Mouse (Mus musculus) left cerebral cortex, adult 2 months (tissue): ENCODE results near the gene Ap3d1. TPM values are rescaled to one million over a fixed set of nuclear protein-coding genes. Genes with fewer than 3 reads are reported as not detected.

Source experiments
- DNase-seq, 2 experiments: peaks; one replicate each; pipeline ENCODE4 v3.0.0; 2021 to 2022; ENCODE audit warnings: low spot score in 2 of 2, mixed read lengths in 1 of 2; ENCODE audit errors: extremely low spot score in 1 of 2
- H3K27ac ChIP-seq: fragments of 200-600 bp; 2 replicates; pipeline ENCODE4 v1.8.1; 2022
- H3K4me3 ChIP-seq: fragments of 200-600 bp; 2 replicates; pipeline ENCODE4 v1.8.1; 2022
- CTCF ChIP-seq: fragments of 200-600 bp; IDR thresholded peaks from 2 replicates; pipeline ENCODE4 v1.8.1; 2022; ENCODE audit warnings: antibody characterized with exemption, mild to moderate bottlenecking, moderate library complexity
- intact Hi-C: fragments of 180-260 bp; cut with DNase I; formaldehyde crosslinking; loops from one replicate; pipeline ENCODE4 v1.15.1; 2025
- total RNA-seq, 2 experiments: library from RNA; stranded (reverse); gene quantifications; 2 replicates each; pipeline ENCODE4 v1.2.3; 2021

Ap3d1 gene
- total RNA-seq, 2 experiments from 2014 or later, result 150 to 151 TPM

DNA sequence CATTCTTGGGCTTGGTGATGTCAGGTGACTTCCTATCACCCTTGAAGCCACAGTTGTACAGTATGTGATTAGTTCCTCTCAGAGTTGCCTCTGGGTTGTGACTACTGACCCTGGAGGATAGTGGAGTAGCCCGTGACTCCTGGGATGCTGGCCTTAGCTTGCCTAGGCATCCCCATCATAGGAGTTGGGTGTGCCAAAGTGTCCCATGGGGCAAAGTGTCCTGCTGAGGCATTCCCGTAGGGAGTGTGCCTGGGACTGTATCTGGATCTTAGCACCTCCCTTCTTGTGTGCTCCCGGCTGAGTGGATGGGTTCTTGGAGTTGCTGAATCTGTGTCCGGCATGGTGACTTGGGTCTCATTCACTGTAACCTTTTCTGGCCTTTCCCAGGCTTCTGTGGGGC, 32.9 kb upstream of the Ap3d1 start:
- Histone ChIP-seq H3K27ac (peak overlapping the region; percentile 50), H3K4me3 (no peak overlapping the region)
- no peak for DNase-seq
- intact Hi-C loops, result loop anchor here (1.0 kb wide), 1 partner anchor 24 kb away; no protein-coding TSS in a partner anchor
- TF ChIP-seq CTCF, result no peak

DNA sequence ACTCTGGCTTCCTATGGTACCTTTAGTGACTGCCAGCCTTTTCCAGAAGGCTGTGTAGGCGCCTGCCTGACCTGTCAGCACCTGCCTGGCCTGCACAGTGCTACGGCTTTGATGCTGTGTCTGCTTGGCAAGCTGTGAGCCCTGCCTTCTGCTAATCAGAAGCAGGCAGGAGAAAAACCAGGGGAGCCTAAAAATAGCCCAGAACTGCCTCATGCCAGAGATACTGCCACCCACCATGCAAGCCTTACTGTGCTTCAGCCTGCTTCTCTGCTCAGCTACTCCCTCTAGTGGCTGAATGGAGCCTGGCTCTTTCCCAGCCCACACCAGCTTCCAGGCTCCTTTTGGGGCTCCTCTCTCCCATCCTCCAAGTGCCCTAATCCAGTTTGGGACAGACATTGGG, 32.5 kb upstream of the Ap3d1 start:
- peak; percentile 86 to 89 for DNase-seq
- intact Hi-C loops, result loop anchor here (1.0 kb wide), 1 partner anchor 23 kb away; no protein-coding TSS in a partner anchor
- TF ChIP-seq CTCF, result no peak; the same call in none of the 2 replicates
- no peak overlapping the region for H3K4me3 ChIP-seq
- peak overlapping the region; percentile 92 for H3K27ac ChIP-seq

DNA sequence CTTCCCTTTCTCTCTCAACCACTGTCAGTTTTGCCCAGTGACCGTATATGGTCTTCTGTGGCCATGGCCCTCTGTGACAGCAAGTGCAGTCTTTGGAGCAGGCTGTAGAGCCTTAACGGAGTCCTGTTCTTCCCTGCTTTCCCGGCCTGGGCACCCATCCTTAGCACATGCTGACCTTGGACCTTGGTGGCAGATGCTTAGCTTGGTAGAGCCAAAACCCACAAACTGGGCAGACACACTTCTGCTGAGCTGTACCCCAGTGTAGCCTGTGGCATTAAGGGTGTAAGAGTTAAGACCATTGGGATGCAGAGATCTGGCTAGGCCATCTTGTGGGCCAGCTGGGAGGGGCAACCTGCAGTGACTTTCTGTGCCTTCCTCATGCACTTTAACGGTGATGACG, 31.8 kb upstream of the Ap3d1 start:
- no peak for DNase-seq
- Histone ChIP-seq H3K4me3 (no peak overlapping the region), H3K27ac (peak overlapping the region; percentile 92)
- intact Hi-C loops, result loop anchor here (1.0 kb wide), 1 partner anchor 23 kb away; no protein-coding TSS in a partner anchor
- TF ChIP-seq CTCF, result no peak

DNA sequence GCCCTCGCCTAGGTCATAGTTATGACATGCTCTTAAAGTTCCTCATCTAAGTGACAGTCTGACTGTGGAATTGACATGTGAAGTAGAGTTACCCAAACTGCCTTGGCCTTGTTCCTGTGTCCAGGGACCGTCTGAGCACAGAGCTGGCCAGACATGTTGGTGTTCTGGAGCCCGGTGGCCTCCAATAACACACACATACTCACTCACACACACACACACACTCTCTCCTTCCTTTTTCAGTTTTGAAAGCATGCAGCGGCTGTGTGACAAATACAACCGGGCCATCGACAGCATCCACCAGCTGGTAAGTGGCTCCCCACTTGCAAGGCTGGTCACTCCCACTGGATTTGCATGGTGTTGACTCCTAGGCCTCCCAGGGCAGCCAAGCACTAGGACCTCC, 26.3 kb upstream of the Ap3d1 start:
- H3K27ac ChIP-seq, result no peak overlapping the region
- no peak for TF ChIP-seq CTCF
- intact Hi-C loops, result no loop called here
- no peak overlapping the region for H3K4me3 ChIP-seq
- no peak for DNase-seq

DNA sequence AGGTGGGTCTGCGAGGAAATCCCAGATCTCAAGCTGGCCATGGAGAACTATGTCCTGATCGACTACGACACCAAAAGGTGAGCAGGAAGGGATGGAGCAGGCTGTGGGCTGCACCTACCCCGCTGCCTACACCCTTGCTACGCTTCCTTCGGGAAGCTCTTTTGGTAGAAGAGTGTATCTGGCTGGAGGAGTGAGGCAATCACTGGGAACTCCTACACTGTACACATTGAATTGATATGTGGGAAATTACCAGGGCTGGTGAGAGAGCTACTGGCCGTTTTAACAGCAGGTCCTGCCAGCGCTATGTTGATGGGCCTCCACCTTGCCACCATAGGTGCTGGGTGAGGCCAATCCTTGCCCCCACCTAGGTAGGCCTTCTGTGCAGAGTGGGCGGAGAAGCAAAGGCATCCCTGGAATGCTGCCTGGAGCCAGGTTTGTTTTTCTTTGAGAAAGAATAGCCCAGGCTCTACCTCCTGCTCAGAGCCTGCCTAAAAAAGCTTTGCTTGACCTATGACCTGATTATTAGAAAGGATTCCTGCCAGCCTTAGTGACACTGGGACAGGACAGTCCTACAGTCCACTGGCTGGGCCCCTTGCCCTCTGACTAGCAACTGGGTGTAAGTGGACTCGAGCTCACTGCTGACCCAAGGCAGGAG, 24.2 kb upstream of the Ap3d1 start:
- Histone ChIP-seq H3K4me3 (no peak overlapping the region), H3K27ac (peak overlapping the region; percentile 65)
- intact Hi-C loops, result no loop called here
- no peak for DNase-seq
- TF ChIP-seq CTCF, result no peak

DNA sequence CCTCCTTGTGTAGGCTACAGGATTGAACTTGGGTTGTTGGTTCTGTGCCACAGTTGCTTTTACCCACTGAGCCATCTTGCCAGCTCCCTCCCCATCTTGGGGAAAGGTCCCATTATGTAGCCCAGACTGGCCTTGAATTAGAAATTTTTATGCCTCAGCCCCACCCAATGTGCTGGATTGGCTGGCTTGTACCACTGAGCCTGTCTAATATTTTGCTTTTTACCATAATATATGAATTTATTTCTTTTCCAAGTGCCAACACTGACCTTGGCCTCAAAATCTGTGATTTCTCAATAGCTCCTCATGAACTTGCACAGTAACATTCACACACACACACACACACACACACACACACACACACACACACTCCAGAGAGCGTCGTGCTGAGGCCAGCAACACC, 23.7 kb upstream of the Ap3d1 start:
- intact Hi-C loops, result no loop called here
- TF ChIP-seq CTCF, result no peak
- no peak overlapping the region for H3K4me3 ChIP-seq
- no peak for DNase-seq
- no peak overlapping the region for H3K27ac ChIP-seq

DNA sequence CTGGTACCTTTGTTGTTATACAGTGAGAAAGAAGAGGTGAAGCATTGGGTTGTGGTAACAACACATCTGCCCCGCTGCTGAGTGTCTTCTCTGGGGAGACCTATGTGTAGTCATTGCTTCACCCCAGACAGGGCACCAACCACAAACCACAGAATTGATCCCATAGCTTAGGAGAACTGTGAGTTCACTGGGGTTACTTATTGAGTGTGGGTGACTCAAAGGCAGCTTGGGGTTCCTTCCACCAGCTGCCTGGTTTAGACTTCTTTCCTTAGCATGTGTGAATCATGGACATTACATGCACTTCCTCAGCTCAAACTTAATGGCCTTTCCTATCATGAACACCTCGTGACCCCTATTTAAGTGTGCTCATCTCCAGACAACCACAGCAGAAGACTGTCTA, 21.4 kb upstream of the Ap3d1 start:
- Histone ChIP-seq H3K27ac (no peak overlapping the region), H3K4me3 (no peak overlapping the region)
- no peak for TF ChIP-seq CTCF
- DNase-seq, result no peak
- intact Hi-C loops, result no loop called here

DNA sequence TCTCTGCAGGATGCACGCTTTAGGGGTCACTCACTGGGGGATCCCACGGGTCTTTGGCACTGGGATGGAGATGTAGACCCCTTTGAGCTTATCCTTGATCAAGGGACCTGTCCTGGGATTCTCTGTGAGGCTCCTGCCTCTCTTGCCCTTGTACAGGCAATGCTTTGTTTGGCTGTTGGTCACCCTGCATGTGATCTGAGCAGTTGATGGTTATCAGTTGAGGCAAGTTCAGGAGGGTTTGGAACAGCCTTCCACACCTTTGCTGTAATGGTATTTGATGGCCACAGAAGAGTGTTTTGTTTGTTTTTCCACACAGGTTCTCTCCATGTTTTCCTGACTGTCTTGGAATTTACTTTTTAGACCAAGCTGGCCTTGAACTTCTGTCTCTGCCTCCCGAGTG, 19.8 kb upstream of the Ap3d1 start:
- TF ChIP-seq CTCF, result no peak
- DNase-seq, result no peak
- intact Hi-C loops, result no loop called here
- no peak overlapping the region for H3K4me3 ChIP-seq
- H3K27ac ChIP-seq, result no peak overlapping the region

DNA sequence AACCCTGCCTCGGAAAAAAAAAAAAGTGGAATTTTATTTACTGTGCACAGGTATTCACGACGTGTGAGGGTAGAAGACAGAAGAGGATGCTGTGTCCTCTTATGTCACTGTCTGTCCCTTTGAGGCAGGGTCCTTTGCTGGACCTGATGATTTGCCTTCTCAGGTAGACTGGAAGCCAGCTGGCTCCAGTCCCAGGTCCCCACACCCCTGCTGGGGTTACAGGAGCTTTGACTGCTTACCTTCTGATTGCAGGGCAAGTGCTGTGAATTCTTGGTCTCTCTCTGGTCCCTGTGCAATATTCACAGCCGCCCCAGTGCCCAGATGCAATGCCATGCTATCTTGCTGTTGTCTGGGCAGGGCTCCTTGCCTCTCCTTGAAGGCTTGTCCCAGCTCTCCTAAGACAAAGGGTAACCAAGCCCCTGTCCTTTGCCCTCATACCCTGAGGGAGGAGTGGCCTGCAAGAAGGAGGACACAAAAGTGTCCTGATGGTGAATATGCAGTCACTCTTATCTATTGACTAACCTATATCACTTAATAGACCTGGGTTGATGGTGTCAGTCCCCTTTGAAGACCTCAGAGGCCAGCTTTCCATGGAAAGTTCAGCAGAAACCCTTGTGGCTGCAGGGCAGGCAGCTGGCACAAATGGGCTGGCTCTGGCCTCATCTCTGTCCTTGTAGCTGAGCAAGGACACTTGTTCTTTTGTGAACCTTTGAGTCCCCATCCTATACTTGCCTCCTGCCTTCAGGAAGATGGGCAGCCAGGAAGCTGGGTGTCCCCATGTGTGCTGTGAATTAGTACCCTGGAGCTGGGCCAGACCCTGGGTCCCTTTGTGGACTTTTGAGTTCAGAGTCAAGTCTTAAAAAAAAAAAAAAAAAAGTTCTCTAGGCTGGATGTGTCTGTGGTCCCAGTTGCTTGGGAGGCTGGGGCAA, 18.8 kb upstream of the Ap3d1 start:
- intact Hi-C loops, result no loop called here

DNA sequence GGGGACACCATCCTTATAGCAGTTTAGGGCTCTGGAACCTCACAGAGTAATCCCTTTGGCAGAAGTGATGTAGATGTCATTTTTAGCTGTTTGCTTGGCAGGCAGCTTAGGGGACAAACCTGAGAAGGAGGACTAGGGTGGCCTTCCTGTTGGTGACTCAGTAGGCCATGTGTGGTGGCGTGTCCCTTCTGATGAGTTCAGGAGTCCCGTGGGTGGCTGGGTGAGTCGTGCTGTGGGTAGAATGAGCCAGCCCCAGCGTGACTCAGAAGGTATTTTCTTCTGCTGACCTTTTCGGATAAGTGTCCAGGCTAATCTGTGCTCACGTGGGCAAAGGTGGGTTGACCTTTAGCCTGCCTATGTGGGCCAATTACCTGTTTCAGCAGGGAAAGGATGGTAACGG, 16.6 kb upstream of the Ap3d1 start:
- H3K4me3 ChIP-seq, result no peak overlapping the region
- peak in 1 of 2 experiments; percentile 42 for DNase-seq
- H3K27ac ChIP-seq, result no peak overlapping the region; the same call in 1 of the 2 replicates
- TF ChIP-seq CTCF, result no peak
- intact Hi-C loops, result no loop called here

More for the DNA sequence above, 18.8 kb upstream of the Ap3d1 start:
- no peak overlapping the region for H3K27ac ChIP-seq
- H3K4me3 ChIP-seq, result no peak overlapping the region
- no peak for DNase-seq
- TF ChIP-seq CTCF, result no peak

DNA sequence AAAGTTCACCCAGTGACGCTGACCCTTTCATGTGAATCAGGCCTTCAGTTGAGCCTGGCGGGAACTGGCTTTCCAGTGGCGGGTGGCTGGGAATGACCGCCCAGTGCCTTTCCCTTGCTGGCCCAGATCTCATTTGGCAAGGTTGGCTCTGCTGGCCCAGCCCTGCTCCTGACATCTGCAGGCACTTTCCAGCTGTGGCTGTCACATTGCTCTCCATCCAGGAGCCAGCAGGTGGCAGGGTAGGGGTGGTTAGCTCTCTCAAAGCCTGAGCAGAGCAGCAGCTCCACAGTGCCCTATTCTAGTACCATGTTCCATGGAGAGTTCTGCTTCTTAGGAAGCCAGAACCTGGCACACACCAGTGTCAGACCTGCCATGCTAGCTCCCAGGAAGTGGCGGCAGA, 15.7 kb upstream of the Ap3d1 start:
- peak; percentile 57 for TF ChIP-seq CTCF
- intact Hi-C loops, result no loop called here
- Histone ChIP-seq H3K27ac (peak overlapping the region; percentile 90), H3K4me3 (no peak overlapping the region)
- peak; percentile 58 to 72 for DNase-seq

DNA sequence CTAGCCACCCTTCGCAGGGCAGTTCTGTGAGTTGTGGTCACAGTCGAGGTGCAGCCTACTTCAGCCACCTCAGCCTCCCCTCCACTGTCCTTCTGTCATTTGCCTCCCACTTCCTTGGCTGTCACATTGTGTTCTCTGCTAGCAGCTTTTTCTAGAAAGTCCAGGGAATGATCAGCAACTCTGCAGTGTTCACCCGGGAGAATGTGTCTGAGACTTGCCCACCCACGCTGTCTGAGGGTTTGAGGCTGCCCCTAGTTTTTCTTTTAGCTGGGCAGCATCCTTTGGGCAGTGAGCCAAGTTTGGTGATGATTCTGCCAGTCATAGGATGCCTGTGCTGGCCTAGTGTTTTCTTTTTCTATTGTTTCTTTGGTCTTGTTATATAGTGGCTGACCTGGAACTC, 14.9 kb upstream of the Ap3d1 start:
- peak in 1 of 2 experiments; percentile 51 for DNase-seq
- intact Hi-C loops, result no loop called here
- Histone ChIP-seq H3K4me3 (peak overlapping the region; percentile 71), H3K27ac (peak overlapping the region; percentile 90)
- no peak for TF ChIP-seq CTCF
